Mouse (Mus musculus): Measurements from ENCODE around the gene Apol8. TPM values are rescaled to one million over a fixed set of nuclear protein-coding genes. Genes with fewer than 3 reads are reported as not detected.
"Not testable (repeated sequence)": the region's sequence is repeated elsewhere in the genome, so short reads cannot be mapped to it uniquely, and the experiment has no call there.

Apol8 gene
- polyA plus RNA-seq, 1 experiment from 2014 or later, result 0.21 TPM

- H3K36me3 ChIP-seq (ENCODE audit: control insufficient read depth, insufficient read depth, low read length); DNase-seq (ENCODE audit: low spot score); H3K27me3 ChIP-seq (ENCODE audit: control insufficient read depth, insufficient read depth, low read length); H3K4me1 ChIP-seq (replicated peaks; ENCODE audit: control insufficient read depth, insufficient read depth, low read length); H3K27ac ChIP-seq (ENCODE audit: low read depth, low read length); H3K4me3 ChIP-seq (ENCODE audit: low read depth, low read length); H3K9me3 ChIP-seq (ENCODE audit: control insufficient read depth, low read length); ATAC-seq (replicated peaks; ENCODE audit: low FRiP score); H3K4me2 ChIP-seq (ENCODE audit: low read depth, low read length, severe bottlenecking); H3K9ac ChIP-seq (ENCODE audit: low read length): not testable (repeated sequence)
- 91% methylated on average over 8 of the region's 8 CpGs for WGBS
Measured at GRCm38 (mm10) chr15:77733380-77733779, 23.4 kb downstream of the Apol8 start.

GRCm38 (mm10) chr15:77732851-77733250 is 24.0 kb downstream of the Apol8 start:
- not testable (repeated sequence) for DNase-seq (ENCODE audit: low spot score); H3K36me3 ChIP-seq (ENCODE audit: control insufficient read depth, insufficient read depth, low read length); H3K4me1 ChIP-seq (replicated peaks; ENCODE audit: control insufficient read depth, insufficient read depth, low read length); H3K4me2 ChIP-seq (ENCODE audit: low read depth, low read length, severe bottlenecking); H3K27ac ChIP-seq (ENCODE audit: low read depth, low read length); H3K9ac ChIP-seq (ENCODE audit: low read length); H3K4me3 ChIP-seq (ENCODE audit: low read depth, low read length); H3K27me3 ChIP-seq (ENCODE audit: control insufficient read depth, insufficient read depth, low read length); ATAC-seq (replicated peaks; ENCODE audit: low FRiP score); H3K9me3 ChIP-seq (ENCODE audit: control insufficient read depth, low read length)
- 75% methylated on average over 10 of the region's 10 CpGs for WGBS

GRCm38 (mm10) chr15:77731605-77732004 is 25.2 kb downstream of the Apol8 start:
- ATAC-seq (replicated peaks; ENCODE audit: low FRiP score) (no peak), DNase-seq (ENCODE audit: low spot score) (no peak)
- no peaks in the 10 kb centered on the region for H3K27me3 ChIP-seq (ENCODE audit: control insufficient read depth, insufficient read depth, low read length)
- H3K4me2 ChIP-seq (ENCODE audit: low read depth, low read length, severe bottlenecking), result no peak overlapping the region
- WGBS, result 87% methylated on average over 5 of the region's 5 CpGs
- H3K36me3 ChIP-seq (ENCODE audit: control insufficient read depth, insufficient read depth, low read length), result no peaks in the 10 kb centered on the region
- H3K4me1 ChIP-seq (replicated peaks; ENCODE audit: control insufficient read depth, insufficient read depth, low read length), result no peaks in the 10 kb centered on the region
- H3K9ac ChIP-seq (ENCODE audit: low read length), result no peak overlapping the region
- no peak overlapping the region for H3K27ac ChIP-seq (ENCODE audit: low read depth, low read length)
- no peak overlapping the region for H3K4me3 ChIP-seq (ENCODE audit: low read depth, low read length)
- H3K9me3 ChIP-seq (ENCODE audit: control insufficient read depth, low read length), result no peaks in the 10 kb centered on the region

- 89% methylated on average over 1 of the region's 4 CpGs for WGBS
Measured at GRCm38 (mm10) chr15:77728739-77729138, 28.1 kb downstream of the Apol8 start, which contains the start of gene Apol9b. Gene Apol9b, plus strand, starts transcription at chr15:77729039.

GRCm38 (mm10) chr15:77727745-77728144 is 29.1 kb downstream of the Apol8 start:
- H3K4me2 ChIP-seq (ENCODE audit: low read depth, low read length, severe bottlenecking), result not testable (repeated sequence)

More at GRCm38 (mm10) chr15:77728739-77729138, 28.1 kb downstream of the Apol8 start, which contains the start of gene Apol9b:
- not testable (repeated sequence) for H3K9me3 ChIP-seq (ENCODE audit: control insufficient read depth, low read length); H3K9ac ChIP-seq (ENCODE audit: low read length); H3K4me2 ChIP-seq (ENCODE audit: low read depth, low read length, severe bottlenecking); H3K36me3 ChIP-seq (ENCODE audit: control insufficient read depth, insufficient read depth, low read length); H3K4me1 ChIP-seq (replicated peaks; ENCODE audit: control insufficient read depth, insufficient read depth, low read length); ATAC-seq (replicated peaks; ENCODE audit: low FRiP score); H3K4me3 ChIP-seq (ENCODE audit: low read depth, low read length); DNase-seq (ENCODE audit: low spot score); H3K27ac ChIP-seq (ENCODE audit: low read depth, low read length); H3K27me3 ChIP-seq (ENCODE audit: control insufficient read depth, insufficient read depth, low read length)

GRCm38 (mm10) chr15:77727139-77727538 is 29.7 kb downstream of the Apol8 start:
- H3K36me3 ChIP-seq (ENCODE audit: control insufficient read depth, insufficient read depth, low read length); H3K4me2 ChIP-seq (ENCODE audit: low read depth, low read length, severe bottlenecking); ATAC-seq (replicated peaks; ENCODE audit: low FRiP score); H3K27ac ChIP-seq (ENCODE audit: low read depth, low read length); H3K4me3 ChIP-seq (ENCODE audit: low read depth, low read length); H3K9ac ChIP-seq (ENCODE audit: low read length); H3K9me3 ChIP-seq (ENCODE audit: control insufficient read depth, low read length); DNase-seq (ENCODE audit: low spot score); H3K27me3 ChIP-seq (ENCODE audit: control insufficient read depth, insufficient read depth, low read length); H3K4me1 ChIP-seq (replicated peaks; ENCODE audit: control insufficient read depth, insufficient read depth, low read length): not testable (repeated sequence)
- WGBS, result 13% methylated on average over 3 of the region's 3 CpGs

More at GRCm38 (mm10) chr15:77727745-77728144, 29.1 kb downstream of the Apol8 start:
- DNase-seq (ENCODE audit: low spot score); H3K9ac ChIP-seq (ENCODE audit: low read length); H3K4me1 ChIP-seq (replicated peaks; ENCODE audit: control insufficient read depth, insufficient read depth, low read length); H3K4me3 ChIP-seq (ENCODE audit: low read depth, low read length); H3K27ac ChIP-seq (ENCODE audit: low read depth, low read length); ATAC-seq (replicated peaks; ENCODE audit: low FRiP score); H3K36me3 ChIP-seq (ENCODE audit: control insufficient read depth, insufficient read depth, low read length); H3K9me3 ChIP-seq (ENCODE audit: control insufficient read depth, low read length); H3K27me3 ChIP-seq (ENCODE audit: control insufficient read depth, insufficient read depth, low read length): not testable (repeated sequence)
- WGBS, result 87% methylated on average over 3 of the region's 3 CpGs

GRCm38 (mm10) chr15:77725393-77726020 is 31.3 kb downstream of the Apol8 start:
- not testable (repeated sequence) for H3K9ac ChIP-seq (ENCODE audit: low read length); H3K4me2 ChIP-seq (ENCODE audit: low read depth, low read length, severe bottlenecking); ATAC-seq (replicated peaks; ENCODE audit: low FRiP score); H3K4me1 ChIP-seq (replicated peaks; ENCODE audit: control insufficient read depth, insufficient read depth, low read length); H3K27me3 ChIP-seq (ENCODE audit: control insufficient read depth, insufficient read depth, low read length); H3K4me3 ChIP-seq (ENCODE audit: low read depth, low read length); DNase-seq (ENCODE audit: low spot score); H3K36me3 ChIP-seq (ENCODE audit: control insufficient read depth, insufficient read depth, low read length); H3K9me3 ChIP-seq (ENCODE audit: control insufficient read depth, low read length); H3K27ac ChIP-seq (ENCODE audit: low read depth, low read length)
- WGBS, result 82% methylated on average over 3 of the region's 6 CpGs

- H3K4me3 ChIP-seq (ENCODE audit: low read depth, low read length); DNase-seq (ENCODE audit: low spot score); H3K36me3 ChIP-seq (ENCODE audit: control insufficient read depth, insufficient read depth, low read length); H3K9ac ChIP-seq (ENCODE audit: low read length); ATAC-seq (replicated peaks; ENCODE audit: low FRiP score); H3K4me2 ChIP-seq (ENCODE audit: low read depth, low read length, severe bottlenecking); H3K4me1 ChIP-seq (replicated peaks; ENCODE audit: control insufficient read depth, insufficient read depth, low read length); H3K27me3 ChIP-seq (ENCODE audit: control insufficient read depth, insufficient read depth, low read length); H3K9me3 ChIP-seq (ENCODE audit: control insufficient read depth, low read length); H3K27ac ChIP-seq (ENCODE audit: low read depth, low read length): not testable (repeated sequence)
- 39% methylated on average over 2 of the region's 10 CpGs for WGBS
Measured at GRCm38 (mm10) chr15:77724208-77724911, 32.4 kb downstream of the Apol8 start.
